Mouse (Mus musculus) liver, postnatal 0 days (tissue): Measurements from ENCODE around the gene Slc27a1. TPM values are rescaled to one million over a fixed set of nuclear protein-coding genes. Genes with fewer than 3 reads are reported as not detected.
A peak's percentile ranks its signal among the peaks of the same experiment; 100 is the strongest.

Source experiments
- ATAC-seq: fragments of 200-750 bp; cut with Nextera tagmentation; 2 replicates; pipeline ENCODE4 v1.8.0; 2017; ENCODE audit warnings: mild to moderate bottlenecking, moderate library complexity
- DNase-seq: peaks from one replicate; pipeline ENCODE4 v3.0.0-alpha.2; 2016
- H3K27ac ChIP-seq: fragments of 300-500 bp; sonication (generic); 2 replicates; pipeline ENCODE4 v1.5.1; 2014; ENCODE audit warnings: antibody characterized with exemption, moderate library complexity, mild to moderate bottlenecking, low read depth
- H3K27me3 ChIP-seq: fragments of 300-500 bp; sonication (generic); 2 replicates; pipeline ENCODE4 v1.6.1; 2014; ENCODE audit warnings: low read length, control low read depth, mixed read lengths; ENCODE audit not compliant: insufficient read depth
- H3K36me3 ChIP-seq: fragments of 300-500 bp; sonication (generic); replicated peaks from 2 replicates; pipeline ENCODE4 v1.6.1; 2014; ENCODE audit warnings: mild to moderate bottlenecking, control low read depth, low read length, moderate library complexity, mixed read lengths; ENCODE audit not compliant: insufficient read depth
- H3K4me1 ChIP-seq: fragments of 300-500 bp; sonication (generic); 2 replicates; pipeline ENCODE4 v1.6.1; 2014; ENCODE audit warnings: antibody characterized with exemption, mild to moderate bottlenecking, control low read depth; ENCODE audit not compliant: insufficient read depth
- H3K4me2 ChIP-seq: fragments of 300-500 bp; sonication (generic); 2 replicates; pipeline ENCODE4 v1.6.1; 2014; ENCODE audit warnings: low read depth, mild to moderate bottlenecking, low read length, moderate library complexity, mixed read lengths
- H3K4me3 ChIP-seq: fragments of 300-500 bp; sonication (generic); 2 replicates; pipeline ENCODE4 v1.5.1; 2014; ENCODE audit warnings: low read depth, low read length
- H3K9ac ChIP-seq: fragments of 300-500 bp; sonication (generic); replicated peaks from 2 replicates; pipeline ENCODE4 v1.6.1; 2014; ENCODE audit warnings: mild to moderate bottlenecking, moderate library complexity
- H3K9me3 ChIP-seq: fragments of 300-500 bp; sonication (generic); 2 replicates; pipeline ENCODE4 v1.6.1; 2016; ENCODE audit warnings: mild to moderate bottlenecking, control low read depth, low read length, mixed read lengths
- CTCF ChIP-seq: sonication (generic); IDR thresholded peaks from 2 replicates; pipeline ENCODE4 v1.5.1; 2016; ENCODE audit warnings: antibody characterized with exemption, low read depth
- EP300 ChIP-seq: IDR thresholded peaks from 2 replicates; pipeline ENCODE4 v1.6.1; 2016; ENCODE audit warnings: antibody characterized with exemption, low read depth, mild to moderate bottlenecking
- WGBS: fragments of 180-500 bp; shearing (Covaris S2); extraction: QIAGEN DNeasy Blood & Tissue Kit; methylation state at CpG from one replicate; pipeline ENCODE4 v1.1.7; 2014; ENCODE audit not compliant: insufficient replicate concordance; 5-methylcytosine and 5-hydroxymethylcytosine counted together
- polyA plus RNA-seq: library from polyadenylated mRNA; unstranded; fragments of >200 nt; fragmentation: Nextera tagmentation; extraction: Ambion mirVana; gene quantifications from 2 replicates; pipeline ENCODE4 v1.2.1, GENCODE M21; 2015

Slc27a1 gene
- polyA plus RNA-seq, 1 experiment from 2014 or later = 6.8 TPM

GRCm38 (mm10) chr8:71569366-71570290, 946 bp downstream of the Slc27a1 start:
- Histone ChIP-seq H3K27me3 (peaks cover 3% of the 10 kb centered on the region; the same call in 1 of the 2 replicates), H3K4me3 (peak overlapping the region; percentile 57), H3K4me2 (peak overlapping the region; percentile 81), H3K9me3 (no peaks in the 10 kb centered on the region), H3K36me3 (no peaks in the 10 kb centered on the region), H3K27ac (peak overlapping the region; percentile 90), H3K4me1 (peaks cover 27% of the 10 kb centered on the region), H3K9ac (peak overlapping the region; percentile 55)
- 3% methylated on average over 49 of the region's 51 CpGs for WGBS
- DNase-seq = peak; percentile 85
- peak; percentile 88 for ATAC-seq
- TF ChIP-seq EP300 (no peak), CTCF (no peak)

DNA sequence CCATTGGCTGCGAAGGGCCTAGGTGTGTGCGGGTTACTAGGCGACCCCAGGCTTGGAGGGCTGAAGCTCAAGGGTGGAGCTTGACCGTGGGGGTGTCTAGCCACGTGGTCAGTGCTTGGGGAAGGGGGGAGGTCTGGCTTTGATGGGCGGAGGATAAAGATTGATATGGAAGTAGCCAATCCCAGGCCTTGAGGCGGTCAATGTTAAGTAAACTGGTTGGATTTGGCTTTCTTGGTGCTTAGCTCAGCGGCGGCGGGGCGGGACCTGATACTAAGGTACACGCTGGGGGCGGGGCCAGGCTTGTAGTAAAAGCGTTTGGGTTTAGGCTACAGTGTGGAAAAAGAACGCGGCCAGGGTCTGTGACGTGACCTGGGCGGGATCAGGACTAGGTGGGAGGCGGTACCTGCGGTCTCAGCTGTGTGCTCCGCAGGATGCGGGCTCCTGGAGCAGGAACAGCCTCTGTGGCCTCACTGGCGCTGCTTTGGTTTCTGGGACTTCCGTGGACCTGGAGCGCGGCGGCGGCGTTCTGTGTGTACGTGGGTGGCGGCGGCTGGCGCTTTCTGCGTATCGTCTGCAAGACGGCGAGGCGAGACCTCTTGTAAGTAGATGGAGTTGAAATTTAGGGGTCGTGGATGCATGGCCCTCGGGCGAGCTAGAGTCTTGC, 1.7 kb downstream of the Slc27a1 start:
- peak overlapping the region; percentile 81 for H3K4me2 ChIP-seq
- H3K36me3 ChIP-seq = no peaks in the 10 kb centered on the region
- H3K4me3 ChIP-seq = peak overlapping the region; percentile 57
- DNase-seq (peak; percentile 90), ATAC-seq (peak; percentile 84)
- TF ChIP-seq EP300 (peak; percentile 48; the same call in 1 of the 2 replicates), CTCF (no peak)
- H3K4me1 ChIP-seq = peaks cover 27% of the 10 kb centered on the region
- H3K27me3 ChIP-seq = peaks cover 3% of the 10 kb centered on the region; the same call in 1 of the 2 replicates
- H3K27ac ChIP-seq = peak overlapping the region; percentile 57
- WGBS = 1% methylated on average over 41 of the region's 41 CpGs
- H3K9ac ChIP-seq = peak overlapping the region; percentile 19
- H3K9me3 ChIP-seq = no peaks in the 10 kb centered on the region

DNA sequence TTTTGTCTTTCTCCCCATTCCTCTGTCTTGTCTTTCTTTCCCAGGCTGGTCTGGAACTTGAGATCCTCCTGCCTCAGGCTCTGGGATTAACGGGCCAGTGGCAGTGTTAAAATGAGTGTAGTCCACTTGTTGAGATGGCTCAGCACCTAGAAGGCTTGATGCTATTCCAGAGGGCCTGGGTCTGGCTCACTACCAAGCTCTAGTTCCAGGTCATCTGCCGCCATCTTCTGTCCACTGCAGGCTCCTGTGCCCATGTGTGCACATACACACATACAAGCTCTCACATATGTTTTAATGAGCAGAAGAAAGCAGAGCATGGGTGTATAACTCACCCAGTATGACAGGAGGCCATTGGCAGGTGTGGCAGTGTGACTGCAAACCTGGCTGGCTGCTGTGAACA, 3.4 kb downstream of the Slc27a1 start:
- ATAC-seq (no peak), DNase-seq (no peak)
- Histone ChIP-seq H3K4me3 (no peak overlapping the region), H3K4me2 (no peak overlapping the region), H3K36me3 (no peaks in the 10 kb centered on the region), H3K9ac (no peak overlapping the region), H3K4me1 (peaks cover 27% of the 10 kb centered on the region), H3K27ac (no peak overlapping the region), H3K9me3 (no peaks in the 10 kb centered on the region), H3K27me3 (peaks cover 3% of the 10 kb centered on the region; the same call in 1 of the 2 replicates)
- TF ChIP-seq CTCF (no peak), EP300 (no peak)
- 85% methylated on average over 2 of the region's 2 CpGs for WGBS

GRCm38 (mm10) chr8:71572847-71573633, 4.4 kb downstream of the Slc27a1 start:
- Histone ChIP-seq H3K9me3 (no peaks in the 10 kb centered on the region), H3K27ac (no peak overlapping the region), H3K4me2 (no peak overlapping the region), H3K4me1 (peaks cover 27% of the 10 kb centered on the region), H3K4me3 (no peak overlapping the region), H3K9ac (no peak overlapping the region), H3K27me3 (peaks cover 3% of the 10 kb centered on the region; the same call in 1 of the 2 replicates), H3K36me3 (no peaks in the 10 kb centered on the region)
- TF ChIP-seq EP300 = no peak
- no peak for TF ChIP-seq CTCF
- 76% methylated on average over 9 of the region's 9 CpGs for WGBS
- peak; percentile 60 for DNase-seq
- ATAC-seq = no peak

DNA sequence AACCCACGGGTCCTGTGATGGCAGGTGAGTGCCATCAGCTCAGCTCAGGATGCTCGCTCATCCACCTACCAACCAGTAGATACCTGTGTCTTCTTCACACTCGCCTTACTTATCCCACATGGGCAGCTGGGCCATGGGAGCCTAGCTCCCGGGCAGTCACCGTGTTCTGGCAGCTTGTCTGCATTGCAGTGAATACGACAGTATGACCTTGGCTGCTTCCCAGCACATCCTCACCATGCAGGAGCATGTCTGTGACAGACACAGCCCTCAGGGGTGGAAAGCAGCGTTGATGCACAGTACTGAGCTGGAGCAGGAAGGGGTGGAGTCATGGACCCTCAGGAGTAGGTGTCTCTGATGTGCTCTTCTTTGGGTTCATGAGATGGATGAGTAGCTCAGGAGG, 5.7 kb downstream of the Slc27a1 start:
- Histone ChIP-seq H3K27ac (no peak overlapping the region), H3K9me3 (no peaks in the 10 kb centered on the region), H3K4me1 (peaks cover 17% of the 10 kb centered on the region), H3K36me3 (no peaks in the 10 kb centered on the region), H3K27me3 (no peaks in the 10 kb centered on the region), H3K4me3 (no peak overlapping the region), H3K9ac (no peak overlapping the region), H3K4me2 (no peak overlapping the region)
- no peak for DNase-seq
- 77% methylated on average over 7 of the region's 7 CpGs for WGBS
- TF ChIP-seq CTCF (no peak), EP300 (no peak)
- no peak for ATAC-seq
